Mouse (Mus musculus) stomach, postnatal 0 days (tissue): ENCODE results near the gene Atoh8. TPM values are rescaled to one million over a fixed set of nuclear protein-coding genes. Genes with fewer than 3 reads are reported as not detected.
A peak's percentile ranks its signal among the peaks of the same experiment; 100 is the strongest.

Experiments
- ATAC-seq: fragments of 200-750 bp; cut with Nextera tagmentation; 2 replicates; pipeline ENCODE4 v1.8.0; 2017; ENCODE audit not compliant: low FRiP score, low TSS enrichment
- DNase-seq: peaks from one replicate; pipeline ENCODE4 v3.0.0-alpha.2; 2016; ENCODE audit warnings: low spot score
- H3K27ac ChIP-seq: fragments of 300-500 bp; sonication (generic); replicated peaks from 2 replicates; pipeline ENCODE4 v1.5.1; 2014; ENCODE audit warnings: mild to moderate bottlenecking, control low read depth
- H3K27me3 ChIP-seq: fragments of 300-500 bp; sonication (generic); 2 replicates; pipeline ENCODE4 v1.6.1; 2014; ENCODE audit warnings: low read length; ENCODE audit not compliant: control insufficient read depth, insufficient read depth
- H3K36me3 ChIP-seq: fragments of 300-500 bp; sonication (generic); 2 replicates; pipeline ENCODE4 v1.6.1; 2014; ENCODE audit warnings: low read length, mixed read lengths; ENCODE audit not compliant: control insufficient read depth, insufficient read depth
- H3K4me1 ChIP-seq: fragments of 300-500 bp; sonication (generic); replicated peaks from 2 replicates; pipeline ENCODE4 v1.6.1; 2014; ENCODE audit warnings: antibody characterized with exemption; ENCODE audit not compliant: control insufficient read depth, insufficient read depth
- H3K4me2 ChIP-seq: fragments of 300-500 bp; sonication (generic); replicated peaks from 2 replicates; pipeline ENCODE4 v1.6.1; 2014; ENCODE audit warnings: low read depth, mild to moderate bottlenecking, control low read depth, moderate library complexity
- H3K4me3 ChIP-seq: fragments of 300-500 bp; sonication (generic); 2 replicates; pipeline ENCODE4 v1.5.1; 2014; ENCODE audit warnings: low read depth, low read length, control low read depth
- H3K9ac ChIP-seq: fragments of 300-500 bp; sonication (generic); 2 replicates; pipeline ENCODE4 v1.6.1; 2014; ENCODE audit warnings: mild to moderate bottlenecking, low read length, control low read depth, mixed read lengths
- H3K9me3 ChIP-seq: fragments of 300-500 bp; sonication (generic); 2 replicates; pipeline ENCODE4 v1.6.1; 2016; ENCODE audit warnings: low read length; ENCODE audit not compliant: control insufficient read depth
- CTCF ChIP-seq: IDR thresholded peaks from 2 replicates; pipeline ENCODE4 v1.5.1; 2016; ENCODE audit warnings: antibody characterized with exemption, low read depth, mild to moderate bottlenecking, moderate library complexity
- EP300 ChIP-seq: optimal IDR thresholded peaks from 2 replicates; pipeline ENCODE3; 2016; ENCODE audit warnings: antibody characterized with exemption
- WGBS: fragments of 180-500 bp; shearing (Covaris S2); extraction: QIAGEN DNeasy Blood & Tissue Kit; methylation state at CpG from one replicate; pipeline ENCODE4 v1.1.7; 2014; 5-methylcytosine and 5-hydroxymethylcytosine counted together
- polyA plus RNA-seq: library from polyadenylated mRNA; unstranded; fragments of >200 nt; fragmentation: Nextera tagmentation; extraction: Ambion mirVana; gene quantifications from 2 replicates; pipeline ENCODE4 v1.2.1, GENCODE M21; 2015

Atoh8 gene
- polyA plus RNA-seq, 1 experiment from 2014 or later: 5.5 TPM

DNA sequence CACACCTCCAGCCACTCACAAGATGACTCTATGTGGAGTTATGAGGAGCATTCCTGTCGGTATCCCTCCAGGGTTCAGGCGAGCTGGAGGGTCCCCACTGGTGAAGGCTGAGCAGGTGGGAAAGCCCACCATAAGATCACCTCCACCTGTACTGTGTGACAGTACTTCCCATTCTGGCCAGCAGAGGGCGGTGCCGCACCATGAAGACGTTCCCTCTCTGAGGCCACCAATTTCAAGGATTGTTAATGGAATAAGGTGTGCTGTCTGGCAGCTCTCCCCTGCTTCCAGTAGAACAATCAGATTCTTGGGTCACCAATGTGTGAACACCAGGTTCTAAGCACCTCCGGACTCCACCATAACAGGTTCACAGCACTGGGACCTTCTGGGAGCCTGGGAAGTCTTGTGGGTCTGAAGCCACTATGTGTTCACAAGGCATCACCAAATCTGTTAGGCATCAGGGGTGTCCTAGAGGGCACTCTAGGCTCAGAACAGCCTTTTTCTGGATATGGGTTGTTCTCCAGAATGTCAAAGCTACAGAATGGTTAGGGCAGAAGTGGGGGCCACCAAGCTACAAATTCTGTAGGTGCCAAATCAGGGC is 49.4 kb downstream of the Atoh8 start:
- no peak overlapping the region for H3K27ac ChIP-seq
- H3K9me3 ChIP-seq: no peaks in the 10 kb centered on the region
- H3K4me2 ChIP-seq: no peak overlapping the region
- H3K4me1 ChIP-seq: peaks cover 6% of the 10 kb centered on the region; the same call in 1 of the 2 replicates
- peak; percentile 61 for ATAC-seq
- whole genome bisulfite sequencing: 5% methylated on average over 6 of the region's 6 CpGs
- H3K4me3 ChIP-seq: no peak overlapping the region
- no peak overlapping the region for H3K9ac ChIP-seq
- no peaks in the 10 kb centered on the region for H3K36me3 ChIP-seq
- TF ChIP-seq EP300 (no peak), CTCF (peak; percentile 98)
- H3K27me3 ChIP-seq: no peaks in the 10 kb centered on the region
- DNase-seq: peak; percentile 83

DNA sequence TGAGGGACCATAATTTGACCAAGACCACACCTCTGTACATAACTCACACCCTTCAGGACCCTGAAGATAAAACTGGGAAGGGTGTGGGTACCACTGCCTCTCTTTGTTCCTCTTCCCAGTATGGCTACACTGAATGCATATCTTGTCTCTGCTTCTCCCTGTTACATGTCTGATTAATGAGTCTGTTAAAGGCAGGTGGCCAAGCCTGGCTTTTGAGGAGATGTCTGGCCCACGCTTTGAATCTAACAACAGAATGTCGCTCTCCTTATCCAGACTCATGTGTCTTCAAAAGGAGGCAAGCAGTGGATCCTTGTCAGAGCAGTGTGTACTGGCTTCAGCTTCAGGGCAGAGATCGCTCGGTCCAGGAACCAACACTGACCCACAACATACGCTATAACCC is 50.8 kb downstream of the Atoh8 start:
- Histone ChIP-seq H3K27me3 (no peaks in the 10 kb centered on the region), H3K9me3 (no peaks in the 10 kb centered on the region), H3K4me3 (no peak overlapping the region), H3K27ac (no peak overlapping the region), H3K4me1 (peaks cover 6% of the 10 kb centered on the region; the same call in 1 of the 2 replicates), H3K4me2 (no peak overlapping the region), H3K36me3 (no peaks in the 10 kb centered on the region), H3K9ac (no peak overlapping the region)
- TF ChIP-seq EP300 (no peak), CTCF (no peak)
- no peak for ATAC-seq
- 83% methylated on average over 5 of the region's 5 CpGs for WGBS
- no peak for DNase-seq

DNA sequence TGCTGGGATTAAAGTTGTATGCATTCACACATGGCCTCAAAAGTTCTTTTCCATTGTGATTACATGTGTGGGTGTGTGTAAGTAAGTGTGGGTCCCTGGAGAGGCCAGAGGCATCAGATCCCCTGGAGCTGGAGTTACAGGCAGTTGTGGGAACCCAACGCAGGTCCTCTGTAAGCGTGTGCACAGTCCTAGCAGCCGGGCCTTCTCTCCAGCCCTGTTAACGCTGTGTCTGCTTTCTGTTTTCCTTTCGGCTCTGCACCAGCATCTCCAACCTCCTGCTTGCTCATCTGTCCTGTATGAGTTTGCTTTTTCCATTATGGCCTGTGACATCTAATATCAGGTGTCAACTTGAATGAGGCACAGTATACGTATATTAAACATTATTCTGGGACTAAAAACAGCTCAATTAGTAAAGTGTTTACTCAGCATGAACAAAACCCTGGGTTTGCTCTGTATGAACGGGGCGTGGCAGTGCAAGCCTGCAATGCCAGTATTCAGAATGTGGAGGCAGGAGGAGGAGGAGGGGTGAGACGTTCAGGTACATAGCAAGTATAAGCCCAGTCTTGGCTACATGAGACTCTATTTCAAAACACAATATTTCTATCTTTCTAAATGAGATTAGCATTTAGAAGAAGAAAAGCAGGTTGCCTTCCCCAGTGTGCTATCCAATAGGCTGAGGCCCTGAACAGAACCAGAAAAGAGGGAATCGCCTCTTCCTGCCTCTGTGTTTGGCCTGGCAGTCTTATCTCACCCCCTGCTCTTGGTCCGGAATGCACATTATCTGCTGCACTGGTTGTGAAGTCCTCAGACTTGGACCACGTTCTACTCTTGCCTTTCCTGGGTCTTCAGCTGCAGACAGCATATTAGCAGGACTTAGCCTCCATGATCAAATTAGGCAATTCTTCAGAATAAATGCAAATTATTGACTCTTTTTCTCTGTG is 55.5 kb downstream of the Atoh8 start:
- WGBS: 45% methylated on average over 12 of the region's 12 CpGs
- peak; percentile 45 for DNase-seq

DNA sequence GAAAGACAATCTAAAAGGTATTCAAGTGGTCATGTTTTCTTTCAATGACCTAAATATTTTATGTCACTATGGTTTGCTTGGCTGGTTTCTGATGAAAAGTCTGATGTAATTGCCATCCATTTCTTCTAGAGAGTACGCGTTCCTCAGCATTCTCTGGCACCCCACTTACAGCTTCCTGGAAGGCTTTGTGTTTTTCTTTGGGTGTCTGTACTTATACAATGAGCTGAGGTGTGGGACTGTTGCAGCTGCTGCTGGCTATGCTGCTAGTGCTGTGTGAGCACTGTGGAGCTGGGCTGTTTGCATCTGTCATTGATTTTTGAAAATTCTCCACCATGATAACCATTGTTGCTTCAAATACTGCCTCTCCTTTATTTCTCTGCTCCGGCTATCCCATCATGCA is 56.4 kb downstream of the Atoh8 start:
- H3K27ac ChIP-seq: no peak overlapping the region
- no peaks in the 10 kb centered on the region for H3K4me1 ChIP-seq
- no peak overlapping the region for H3K4me2 ChIP-seq
- TF ChIP-seq EP300 (no peak), CTCF (no peak)
- H3K9ac ChIP-seq: no peak overlapping the region
- no peaks in the 10 kb centered on the region for H3K36me3 ChIP-seq
- H3K27me3 ChIP-seq: no peaks in the 10 kb centered on the region
- WGBS: 79% methylated on average over 3 of the region's 3 CpGs
- no peak for ATAC-seq
- no peak for DNase-seq
- H3K9me3 ChIP-seq: no peaks in the 10 kb centered on the region
- H3K4me3 ChIP-seq: no peak overlapping the region

More for the DNA sequence above, 55.5 kb downstream of the Atoh8 start:
- peak; percentile 76 for ATAC-seq
- no peak overlapping the region for H3K9ac ChIP-seq
- TF ChIP-seq EP300: no peak
- no peak for TF ChIP-seq CTCF
- no peaks in the 10 kb centered on the region for H3K36me3 ChIP-seq
- H3K4me1 ChIP-seq: no peaks in the 10 kb centered on the region
- H3K4me2 ChIP-seq: no peak overlapping the region
- no peak overlapping the region for H3K4me3 ChIP-seq
- no peak overlapping the region for H3K27ac ChIP-seq
- no peaks in the 10 kb centered on the region for H3K27me3 ChIP-seq
- H3K9me3 ChIP-seq: no peaks in the 10 kb centered on the region

DNA sequence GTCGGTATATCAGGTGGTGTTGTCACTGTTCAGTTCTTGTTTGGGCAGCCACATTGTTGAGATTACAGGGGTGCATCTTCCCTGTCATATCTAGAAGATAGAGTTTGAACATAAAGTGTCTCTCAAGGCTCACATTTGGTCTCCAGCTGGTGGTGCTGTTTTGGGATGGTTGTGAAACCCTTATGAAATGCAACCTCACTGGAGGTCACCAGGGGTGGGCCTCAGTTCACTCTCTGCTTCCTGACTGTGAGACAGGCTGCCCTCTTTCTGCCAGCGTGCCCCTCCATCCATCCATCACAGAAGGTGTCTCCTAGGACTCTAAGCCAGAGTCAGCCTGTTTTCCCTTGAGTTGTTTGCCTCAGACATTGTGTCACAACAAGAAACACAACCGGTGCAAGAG is 58.0 kb downstream of the Atoh8 start:
- Histone ChIP-seq H3K27ac (no peak overlapping the region), H3K4me1 (no peaks in the 10 kb centered on the region), H3K9me3 (no peaks in the 10 kb centered on the region), H3K4me3 (no peak overlapping the region), H3K9ac (no peak overlapping the region), H3K4me2 (no peak overlapping the region), H3K27me3 (no peaks in the 10 kb centered on the region), H3K36me3 (no peaks in the 10 kb centered on the region)
- WGBS: 60% methylated on average over 3 of the region's 3 CpGs
- no peak for ATAC-seq
- no peak for DNase-seq
- TF ChIP-seq CTCF (no peak), EP300 (no peak)

- no peak overlapping the region for H3K27ac ChIP-seq
- H3K9ac ChIP-seq: no peak overlapping the region
- WGBS: 75% methylated on average over 5 of the region's 5 CpGs
- H3K4me1 ChIP-seq: no peaks in the 10 kb centered on the region
- no peak for TF ChIP-seq EP300
- H3K27me3 ChIP-seq: no peaks in the 10 kb centered on the region
- H3K9me3 ChIP-seq: no peaks in the 10 kb centered on the region
- no peak overlapping the region for H3K4me2 ChIP-seq
- H3K36me3 ChIP-seq: no peaks in the 10 kb centered on the region
- ATAC-seq (no peak), DNase-seq (no peak)
- no peak overlapping the region for H3K4me3 ChIP-seq
Measured at GRCm38 (mm10) chr6:72176004-72176403, 59.4 kb downstream of the Atoh8 start.
